Mouse (Mus musculus) ovary, postnatal 14 days (tissue): ENCODE measurements around the gene Uxs1.

Experiments
- DNase-seq: peaks from one replicate; pipeline ENCODE4 v3.0.0; 2022; ENCODE audit warnings: low spot score

Gene Uxs1

GRCm38 (mm10) chr1:43827763-43828194 is at the start of gene Uxs1:
Gene Uxs1, minus strand, starts transcription at chr1:43827800.
- DNase-seq: peak; percentile 95

- no peak for DNase-seq
Observed at GRCm38 (mm10) chr1:43877233-43877632, 49.6 kb upstream of the Uxs1 start.

GRCm38 (mm10) chr1:43871116-43871515 is 43.5 kb upstream of the Uxs1 start:
- no peak for DNase-seq

- DNase-seq: no peak
Observed at GRCm38 (mm10) chr1:43868510-43868909, 40.9 kb upstream of the Uxs1 start.

GRCm38 (mm10) chr1:43864758-43865157 is 37.2 kb upstream of the Uxs1 start:
- DNase-seq: no peak

- no peak for DNase-seq
Observed at GRCm38 (mm10) chr1:43862614-43863013, 35.0 kb upstream of the Uxs1 start.

GRCm38 (mm10) chr1:43858988-43859387 is 31.4 kb upstream of the Uxs1 start:
- no peak for DNase-seq

- DNase-seq: no peak
Observed at GRCm38 (mm10) chr1:43857656-43858055, 30.1 kb upstream of the Uxs1 start.

- no peak for DNase-seq
Observed at GRCm38 (mm10) chr1:43855591-43855990, 28.0 kb upstream of the Uxs1 start.

GRCm38 (mm10) chr1:43843398-43843797 is 15.8 kb upstream of the Uxs1 start:
- no peak for DNase-seq

GRCm38 (mm10) chr1:43837236-43837635 is 9.6 kb upstream of the Uxs1 start:
- no peak for DNase-seq

- no peak for DNase-seq
Observed at GRCm38 (mm10) chr1:43830096-43830495, 2.5 kb upstream of the Uxs1 start.

GRCm38 (mm10) chr1:43827002-43827762 is 418 bp downstream of the Uxs1 start:
- no peak for DNase-seq

- no peak for DNase-seq
Observed at GRCm38 (mm10) chr1:43826628-43827001, 985 bp downstream of the Uxs1 start.

- no peak for DNase-seq
Observed at GRCm38 (mm10) chr1:43823406-43823805, 4.2 kb downstream of the Uxs1 start.

- no peak for DNase-seq
Observed at GRCm38 (mm10) chr1:43822586-43822985, 5.0 kb downstream of the Uxs1 start.

GRCm38 (mm10) chr1:43821804-43822203 is 5.8 kb downstream of the Uxs1 start:
- no peak for DNase-seq

- no peak for DNase-seq
Observed at GRCm38 (mm10) chr1:43820571-43820970, 7.0 kb downstream of the Uxs1 start.

- DNase-seq: no peak
Observed at GRCm38 (mm10) chr1:43819091-43819490, 8.5 kb downstream of the Uxs1 start.

- DNase-seq: no peak
Observed at GRCm38 (mm10) chr1:43818356-43818755, 9.2 kb downstream of the Uxs1 start.

- no peak for DNase-seq
Observed at GRCm38 (mm10) chr1:43811764-43812163, 15.8 kb downstream of the Uxs1 start.

- no peak for DNase-seq
Observed at GRCm38 (mm10) chr1:43811055-43811454, 16.5 kb downstream of the Uxs1 start.

GRCm38 (mm10) chr1:43809351-43809750 is 18.2 kb downstream of the Uxs1 start:
- no peak for DNase-seq

GRCm38 (mm10) chr1:43803906-43804474 is 23.6 kb downstream of the Uxs1 start:
- no peak for DNase-seq
